Comparison of ENCODE assay signal across 8 mouse cellular contexts in genomic region chr9:43116134-43116996, GRCm38 (mm10). TPM values are rescaled to one million over a fixed set of nuclear protein-coding genes. Genes with fewer than 3 reads are reported as not detected.
DNase-seq lines count a peak whose midpoint lies in the region; ATAC-seq and TF ChIP-seq lines count a peak whose summit lies in the region.

Gene Tmem136 (minus strand): TSS chr9:43116570.

- no peak for TF ChIP-seq EP300 in heart, adult 2 months (IDR thresholded peaks at IDR 0.05; ENCODE audit: insufficient read depth, low read depth, low read length)
- no peak for TF ChIP-seq EP300 in stomach, postnatal 0 days (optimal IDR thresholded peaks at IDR 0.05)

- no peak for TF ChIP-seq POLR2A in heart, adult 2 months (IDR thresholded peaks at IDR 0.05; ENCODE audit: insufficient read depth, low read depth, low read length)

- H3K27me3 ChIP-seq in embryonic facial prominence, embryonic 13.5 days = no peaks in the 10 kb centered on the region
- H3K27me3 ChIP-seq in heart, adult 2 months (ENCODE audit: control insufficient read depth, insufficient read depth, low read length) = no peaks in the 10 kb centered on the region
- no peaks in the 10 kb centered on the region for H3K27me3 ChIP-seq in limb, embryonic 13.5 days
- H3K27me3 ChIP-seq in midbrain, embryonic 15.5 days (replicated peaks) = no peaks in the 10 kb centered on the region
- H3K27me3 ChIP-seq in stomach, postnatal 0 days (ENCODE audit: control insufficient read depth, insufficient read depth, low read length) = no peaks in the 10 kb centered on the region

- H3K27ac ChIP-seq in embryonic facial prominence, embryonic 13.5 days = 0 out of 2 replicates have a peak within 1 kb of the TSS, but pooled peaks have one; percentile 16
- H3K27ac ChIP-seq in heart, adult 2 months = peak within 1 kb of the TSS; percentile 82
- H3K27ac ChIP-seq in limb, embryonic 13.5 days = no peak within 1 kb of the TSS
- H3K27ac ChIP-seq in midbrain, embryonic 15.5 days = peak within 1 kb of the TSS; percentile 65
- 0 out of 2 replicates have a peak within 1 kb of the TSS, but pooled peaks have one; percentile 45 for H3K27ac ChIP-seq in stomach, postnatal 0 days (replicated peaks)

- H3K4me1 ChIP-seq in embryonic facial prominence, embryonic 13.5 days = peaks cover 6% of the 10 kb centered on the region; the same call in 1 of the 2 replicates
- H3K4me1 ChIP-seq in heart, adult 2 months (ENCODE audit: control insufficient read depth, insufficient read depth, low read length) = peaks cover 3% of the 10 kb centered on the region
- H3K4me1 ChIP-seq in limb, embryonic 13.5 days = peaks cover 11% of the 10 kb centered on the region; the same call in 1 of the 2 replicates
- peaks cover 18% of the 10 kb centered on the region for H3K4me1 ChIP-seq in midbrain, embryonic 15.5 days
- no peaks in the 10 kb centered on the region; the same call in 1 of the 2 replicates for H3K4me1 ChIP-seq in stomach, postnatal 0 days (replicated peaks; ENCODE audit: control insufficient read depth, insufficient read depth)

- H3K36me3 ChIP-seq in embryonic facial prominence, embryonic 13.5 days = peaks cover 7% of the 10 kb centered on the region
- H3K36me3 ChIP-seq in heart, adult 2 months (ENCODE audit: control insufficient read depth, insufficient read depth, low read length) = peaks cover 7% of the 10 kb centered on the region
- H3K36me3 ChIP-seq in limb, embryonic 13.5 days = peaks cover 6% of the 10 kb centered on the region
- peaks cover under 1% of the 10 kb centered on the region for H3K36me3 ChIP-seq in midbrain, embryonic 15.5 days (replicated peaks)
- H3K36me3 ChIP-seq in stomach, postnatal 0 days (ENCODE audit: control insufficient read depth, insufficient read depth, low read length) = no peaks in the 10 kb centered on the region

- H3K9me3 ChIP-seq in embryonic facial prominence, embryonic 13.5 days = no peaks in the 10 kb centered on the region
- H3K9me3 ChIP-seq in limb, embryonic 13.5 days = no peaks in the 10 kb centered on the region
- no peaks in the 10 kb centered on the region for H3K9me3 ChIP-seq in midbrain, embryonic 15.5 days
- no peaks in the 10 kb centered on the region for H3K9me3 ChIP-seq in stomach, postnatal 0 days (ENCODE audit: control insufficient read depth, low read length)

- 3% methylated on average over 55 of the region's 55 CpGs for WGBS in embryonic facial prominence, embryonic 13.5 days
- 7% methylated on average over 55 of the region's 55 CpGs for WGBS in heart, adult 2 months
- 5% methylated on average over 45 of the region's 55 CpGs for WGBS in limb, embryonic 13.5 days
- 4% methylated on average over 55 of the region's 55 CpGs for WGBS in midbrain, embryonic 15.5 days
- 5% methylated on average over 55 of the region's 55 CpGs for WGBS in stomach, postnatal 0 days

- peak within 1 kb of the TSS; percentile 88 for H3K4me3 ChIP-seq in embryonic facial prominence, embryonic 13.5 days
- peak within 1 kb of the TSS; percentile 64 for H3K4me3 ChIP-seq in heart, adult 2 months
- peak within 1 kb of the TSS; percentile 92 for H3K4me3 ChIP-seq in limb, embryonic 13.5 days
- peak within 1 kb of the TSS; percentile 62 for H3K4me3 ChIP-seq in midbrain, embryonic 15.5 days
- H3K4me3 ChIP-seq in stomach, postnatal 0 days (ENCODE audit: low read depth, low read length) = peak within 1 kb of the TSS; percentile 60

- TF ChIP-seq CTCF in heart, adult 2 months (IDR thresholded peaks at IDR 0.05) = no peak
- TF ChIP-seq CTCF in stomach, postnatal 0 days (IDR thresholded peaks at IDR 0.05; ENCODE audit: low read depth) = peak; percentile 28; the same call in 1 of the 2 replicates

- H3K79me2 ChIP-seq in heart, adult 2 months (replicated peaks; ENCODE audit: control insufficient read depth, insufficient read depth, low read length) = no peaks in the 10 kb centered on the region

- ATAC-seq in embryonic facial prominence, embryonic 13.5 days (ENCODE audit: insufficient number of reproducible peaks, insufficient read depth, low FRiP score, low TSS enrichment, low read depth) = peak; percentile 67; the same call in 1 of the 2 replicates
- ATAC-seq in limb, embryonic 13.5 days (ENCODE audit: low FRiP score, low read depth) = peak; percentile 89
- peak; percentile 98 for ATAC-seq in midbrain, embryonic 15.5 days (replicated peaks)
- ATAC-seq in stomach, postnatal 0 days (ENCODE audit: low FRiP score, low TSS enrichment) = peak; percentile 73

- peak; percentile 51 for DNase-seq in CD4-positive helper T cell, adult 2 months (ENCODE audit: low read depth, low spot score)
- DNase-seq in adrenal gland, postnatal 4 days (ENCODE audit: low spot score in 2 of 2) = peak; percentile 26
- peak; percentile 79 to 80 for DNase-seq in heart, adult 2 months
- DNase-seq in kidney, adult 11 months = peak; percentile 44
- DNase-seq in stomach, postnatal 0 days (ENCODE audit: low spot score) = peak; percentile 54

- intact Hi-C loops in heart, adult 2 months (cut with DNase I) = no loop called here

- peak within 1 kb of the TSS; percentile 86 for H3K9ac ChIP-seq in embryonic facial prominence, embryonic 13.5 days
- peak within 1 kb of the TSS; percentile 68 for H3K9ac ChIP-seq in heart, adult 2 months (ENCODE audit: low read depth, low read length)
- H3K9ac ChIP-seq in limb, embryonic 13.5 days = peak within 1 kb of the TSS; percentile 92
- H3K9ac ChIP-seq in midbrain, embryonic 15.5 days = peak within 1 kb of the TSS; percentile 75
- H3K9ac ChIP-seq in stomach, postnatal 0 days (ENCODE audit: low read length) = peak within 1 kb of the TSS; percentile 76

- peak within 1 kb of the TSS; percentile 88 for H3K4me2 ChIP-seq in embryonic facial prominence, embryonic 13.5 days
- H3K4me2 ChIP-seq in limb, embryonic 13.5 days (replicated peaks) = peak within 1 kb of the TSS; percentile 84
- peak within 1 kb of the TSS; percentile 66 for H3K4me2 ChIP-seq in midbrain, embryonic 15.5 days
- peak within 1 kb of the TSS; percentile 75 for H3K4me2 ChIP-seq in stomach, postnatal 0 days (replicated peaks; ENCODE audit: low read depth)

RNA-seq across cellular contexts. Expression of gene Tmem136, which starts in this region (rescaled TPM):
- 1 to 10 TPM; 6.5 to 8.6 TPM for total RNA-seq in adrenal gland, postnatal 4 days (2021)
- polyA plus RNA-seq in embryonic facial prominence, embryonic 13.5 days (2015; fragmentation: Nextera tagmentation; extraction: Ambion mirVana) = 7.8 and 9.1 TPM in 2 replicates
- 1 to 10 TPM; 5.7 to 7.1 TPM for total RNA-seq in heart, adult 2 months (2021)
- polyA plus RNA-seq in heart, adult 2 months (2012; rRNA removed) = 7.4 and 10.2 TPM in 2 replicates
- 8.3 and 8.8 TPM in 2 replicates for polyA plus RNA-seq in limb, embryonic 13.5 days (2015; fragmentation: Nextera tagmentation; extraction: Ambion mirVana)
- 10.5 and 13.0 TPM in 2 replicates for polyA plus RNA-seq in midbrain, embryonic 15.5 days (2015; fragmentation: Nextera tagmentation; extraction: Ambion mirVana)
- polyA plus RNA-seq in stomach, postnatal 0 days (2015; fragmentation: Nextera tagmentation; extraction: Ambion mirVana) = 1.8 and 2.1 TPM in 2 replicates

Comparison
In these comparisons a context has a peak if more than half of its experiments do, and no peak if none do; other contexts are left out.
1. DNase-seq: peak in every context shown above with its lines; median percentile 80 in heart, adult 2 months; 54 in stomach, postnatal 0 days; 51 in CD4-positive helper T cell, adult 2 months; 44 in kidney, adult 11 months; 26 in adrenal gland, postnatal 4 days.